8 mouse cellular contexts compared by ENCODE assay signal in genomic region chr10:88146187-88146586, GRCm38 (mm10). TPM values are rescaled to one million over a fixed set of nuclear protein-coding genes. Genes with fewer than 3 reads are reported as not detected.
DNase-seq lines count a peak whose midpoint lies in the region; ATAC-seq and TF ChIP-seq lines count a peak whose summit lies in the region.

No protein-coding gene starts in this region.

- H3K27ac ChIP-seq in embryonic facial prominence, embryonic 13.5 days = no peak overlapping the region
- H3K27ac ChIP-seq in intestine, postnatal 0 days (ENCODE audit: low read depth, low read length) = no peak overlapping the region
- no peak overlapping the region for H3K27ac ChIP-seq in neural tube, embryonic 14.5 days (ENCODE audit: low read depth, low read length)

- H3K4me1 ChIP-seq in lung, adult 2 months (ENCODE audit: control insufficient read depth, insufficient read depth, low read length) = no peaks in the 10 kb centered on the region
- H3K4me1 ChIP-seq in embryonic facial prominence, embryonic 13.5 days = peaks cover 24% of the 10 kb centered on the region
- no peaks in the 10 kb centered on the region for H3K4me1 ChIP-seq in intestine, postnatal 0 days (replicated peaks; ENCODE audit: control insufficient read depth, insufficient read depth, low read length)
- peaks cover 10% of the 10 kb centered on the region for H3K4me1 ChIP-seq in neural tube, embryonic 14.5 days (ENCODE audit: control insufficient read depth, insufficient read depth, low read length)

- no peaks in the 10 kb centered on the region for H3K9me3 ChIP-seq in embryonic facial prominence, embryonic 13.5 days
- no peaks in the 10 kb centered on the region for H3K9me3 ChIP-seq in intestine, postnatal 0 days (ENCODE audit: control insufficient read depth)
- no peaks in the 10 kb centered on the region for H3K9me3 ChIP-seq in neural tube, embryonic 14.5 days (ENCODE audit: control insufficient read depth, low read length)

- no peak for DNase-seq in lung, adult 2 months
- no peak for DNase-seq in lung, postnatal 36 days
- DNase-seq in thymus, postnatal 0 days (ENCODE audit: low spot score) = no peak
- no peak for DNase-seq in T-cell, adult 2 months (ENCODE audit: low spot score)
- DNase-seq in cerebellum, adult 9-11 months = no peak

- TF ChIP-seq POLR2A in lung, adult 2 months (IDR thresholded peaks at IDR 0.05; ENCODE audit: borderline replicate concordance, extremely low read depth, low read depth, low read length) = no peak

- H3K27me3 ChIP-seq in embryonic facial prominence, embryonic 13.5 days = no peaks in the 10 kb centered on the region
- no peaks in the 10 kb centered on the region for H3K27me3 ChIP-seq in intestine, postnatal 0 days (replicated peaks; ENCODE audit: control insufficient read depth, insufficient read depth, low read length)
- no peaks in the 10 kb centered on the region for H3K27me3 ChIP-seq in neural tube, embryonic 14.5 days (ENCODE audit: control insufficient read depth, insufficient read depth, low read length)

- TF ChIP-seq CTCF in lung, adult 2 months (IDR thresholded peaks at IDR 0.05; ENCODE audit: insufficient read depth, low read length) = no peak
- no peak for TF ChIP-seq CTCF in intestine, postnatal 0 days (IDR thresholded peaks at IDR 0.05; ENCODE audit: low read depth)

- peak overlapping the region; percentile 79 for H3K9ac ChIP-seq in embryonic facial prominence, embryonic 13.5 days
- peak overlapping the region; percentile 62 for H3K9ac ChIP-seq in intestine, postnatal 0 days (ENCODE audit: low read depth, low read length)
- H3K9ac ChIP-seq in neural tube, embryonic 14.5 days (replicated peaks; ENCODE audit: low read depth, low read length) = peak overlapping the region; percentile 50; the same call in 1 of the 2 replicates

- WGBS in lung, adult 2 months = 19% methylated on average over 7 of the region's 7 CpGs
- 23% methylated on average over 7 of the region's 7 CpGs for WGBS in embryonic facial prominence, embryonic 13.5 days
- 9% methylated on average over 7 of the region's 7 CpGs for WGBS in intestine, postnatal 0 days
- 20% methylated on average over 7 of the region's 7 CpGs for WGBS in neural tube, embryonic 14.5 days

- H3K4me3 ChIP-seq in lung, adult 2 months (replicated peaks; ENCODE audit: extremely low read depth, low read depth, low read length) = peak overlapping the region; percentile 94
- H3K4me3 ChIP-seq in embryonic facial prominence, embryonic 13.5 days = peak overlapping the region; percentile 68
- peak overlapping the region; percentile 67 for H3K4me3 ChIP-seq in intestine, postnatal 0 days (ENCODE audit: low read depth, low read length)
- H3K4me3 ChIP-seq in neural tube, embryonic 14.5 days (ENCODE audit: low read depth, low read length) = peak overlapping the region; percentile 52

- ATAC-seq in embryonic facial prominence, embryonic 13.5 days (ENCODE audit: insufficient number of reproducible peaks, insufficient read depth, low FRiP score, low TSS enrichment, low read depth) = no peak
- ATAC-seq in intestine, postnatal 0 days = 0 out of 2 replicates have a peak, but pooled peaks have one; percentile 2
- no peak for ATAC-seq in neural tube, embryonic 14.5 days (ENCODE audit: low read depth)

- H3K4me2 ChIP-seq in embryonic facial prominence, embryonic 13.5 days = peak overlapping the region; percentile 88
- H3K4me2 ChIP-seq in intestine, postnatal 0 days (replicated peaks; ENCODE audit: low read depth) = peak overlapping the region; percentile 78
- peak overlapping the region; percentile 74 for H3K4me2 ChIP-seq in neural tube, embryonic 14.5 days (ENCODE audit: low read depth, low read length)

- H3K36me3 ChIP-seq in embryonic facial prominence, embryonic 13.5 days = peaks cover 29% of the 10 kb centered on the region
- H3K36me3 ChIP-seq in intestine, postnatal 0 days (ENCODE audit: control insufficient read depth, insufficient read depth) = no peaks in the 10 kb centered on the region
- H3K36me3 ChIP-seq in neural tube, embryonic 14.5 days (ENCODE audit: control insufficient read depth, insufficient read depth, low read length) = no peaks in the 10 kb centered on the region; the same call in 1 of the 2 replicates

RNA-seq across cellular contexts. Expression of gene Parpbp, which starts 0.6 kb away (rescaled TPM):
- 0.24 and 0.25 TPM in 2 replicates for polyA plus RNA-seq in lung, adult 2 months (2012; rRNA removed)
- 10.6 and 11.9 TPM in 2 replicates for polyA plus RNA-seq in embryonic facial prominence, embryonic 13.5 days (2015; fragmentation: Nextera tagmentation; extraction: Ambion mirVana)
- 2.0 and 2.1 TPM in 2 replicates for polyA plus RNA-seq in intestine, postnatal 0 days (2015; fragmentation: Nextera tagmentation; extraction: Ambion mirVana)
- polyA plus RNA-seq in neural tube, embryonic 14.5 days (2014; fragmentation: Nextera tagmentation; extraction: Ambion mirVana) = 2.1 and 2.8 TPM in 2 replicates
- 12.1 and 13.3 TPM in 2 replicates for polyA plus RNA-seq in thymus, postnatal 0 days (2015; fragmentation: Nextera tagmentation; extraction: Ambion mirVana)

RNA-seq across cellular contexts. Expression of gene Nup37, which starts 0.6 kb away (rescaled TPM):
- polyA plus RNA-seq in lung, adult 2 months (2012; rRNA removed) = 2.3 and 3.6 TPM in 2 replicates
- 90.8 and 95.3 TPM in 2 replicates for polyA plus RNA-seq in embryonic facial prominence, embryonic 13.5 days (2015; fragmentation: Nextera tagmentation; extraction: Ambion mirVana)
- polyA plus RNA-seq in intestine, postnatal 0 days (2015; fragmentation: Nextera tagmentation; extraction: Ambion mirVana) = 24.7 and 27.4 TPM in 2 replicates
- 23.6 and 25.8 TPM in 2 replicates for polyA plus RNA-seq in neural tube, embryonic 14.5 days (2014; fragmentation: Nextera tagmentation; extraction: Ambion mirVana)
- 98.9 and 108 TPM in 2 replicates for polyA plus RNA-seq in thymus, postnatal 0 days (2015; fragmentation: Nextera tagmentation; extraction: Ambion mirVana)

RNA-seq across cellular contexts. Expression of gene Washc3, which starts 54.7 kb away (rescaled TPM):
- 9.3 and 14.4 TPM in 2 replicates for polyA plus RNA-seq in lung, adult 2 months (2012; rRNA removed)
- polyA plus RNA-seq in embryonic facial prominence, embryonic 13.5 days (2015; fragmentation: Nextera tagmentation; extraction: Ambion mirVana) = 56.2 and 64.1 TPM in 2 replicates
- 77.3 and 80.0 TPM in 2 replicates for polyA plus RNA-seq in intestine, postnatal 0 days (2015; fragmentation: Nextera tagmentation; extraction: Ambion mirVana)
- 38.7 and 42.6 TPM in 2 replicates for polyA plus RNA-seq in neural tube, embryonic 14.5 days (2014; fragmentation: Nextera tagmentation; extraction: Ambion mirVana)
- polyA plus RNA-seq in thymus, postnatal 0 days (2015; fragmentation: Nextera tagmentation; extraction: Ambion mirVana) = 115 and 130 TPM in 2 replicates

RNA-seq across cellular contexts. Expression of gene Pmch, which starts 55.3 kb away (rescaled TPM):
- polyA plus RNA-seq in lung, adult 2 months (2012; rRNA removed) = not detected in 2 replicates
- polyA plus RNA-seq in embryonic facial prominence, embryonic 13.5 days (2015; fragmentation: Nextera tagmentation; extraction: Ambion mirVana) = 0.34 TPM in 1 of 2 replicates, not detected in the other
- not detected in 2 replicates for polyA plus RNA-seq in intestine, postnatal 0 days (2015; fragmentation: Nextera tagmentation; extraction: Ambion mirVana)
- polyA plus RNA-seq in neural tube, embryonic 14.5 days (2014; fragmentation: Nextera tagmentation; extraction: Ambion mirVana) = 0.47 and 1.2 TPM in 2 replicates
- 0.33 and 0.55 TPM in 2 replicates for polyA plus RNA-seq in thymus, postnatal 0 days (2015; fragmentation: Nextera tagmentation; extraction: Ambion mirVana)
